Mouse (Mus musculus) myocyte (in vitro differentiated cells): Measurements from ENCODE around the gene Spo11.

ENCODE experiments used
- CEBPB ChIP-seq: IDR thresholded peaks from 2 replicates; pipeline ENCODE4 v1.6.1; 2011; ENCODE audit warnings: mild to moderate bottlenecking, moderate library complexity; ENCODE audit not compliant: poor library complexity, insufficient read depth, severe bottlenecking
- E2F4 ChIP-seq: IDR thresholded peaks from one replicate; pipeline ENCODE4 v1.6.1; 2011; ENCODE audit warnings: mild to moderate bottlenecking, control low read depth, moderate library complexity; ENCODE audit not compliant: insufficient read depth
- MAX ChIP-seq: IDR thresholded peaks from one replicate; pipeline ENCODE4 v1.6.1; 2011; ENCODE audit warnings: low read depth, mild to moderate bottlenecking, control low read depth
- MYOD1 ChIP-seq, 3 experiments: IDR thresholded peaks; one replicate each; pipeline ENCODE4 v1.6.1; 2011; ENCODE audit warnings: control low read depth in 2 of 3, low read depth in 2 of 3, mild to moderate bottlenecking in 2 of 3, moderate library complexity in 1 of 3; ENCODE audit not compliant: insufficient read length in 2 of 3, control insufficient read depth in 1 of 3
- MYOG ChIP-seq, 3 experiments: IDR thresholded peaks; one replicate each; pipeline ENCODE4 v1.6.1; 2011; ENCODE audit warnings: control low read depth in 2 of 3, low read depth in 2 of 3, mild to moderate bottlenecking in 2 of 3; ENCODE audit not compliant: insufficient read length in 2 of 3, control insufficient read depth in 1 of 3, insufficient read depth in 1 of 3
- POLR2A ChIP-seq: IDR thresholded peaks from one replicate; pipeline ENCODE4 v1.6.1; 2011; ENCODE audit warnings: low read depth, mild to moderate bottlenecking, control low read depth, moderate library complexity; ENCODE audit not compliant: insufficient read length
- POLR2AphosphoS2 ChIP-seq: IDR thresholded peaks from one replicate; pipeline ENCODE4 v1.6.1; 2011; ENCODE audit warnings: low read depth, control low read depth; ENCODE audit not compliant: insufficient read length
- TCF12 ChIP-seq: IDR thresholded peaks from one replicate; pipeline ENCODE4 v1.6.1; 2011; ENCODE audit warnings: mild to moderate bottlenecking, control low read depth; ENCODE audit not compliant: poor library complexity, insufficient read depth, severe bottlenecking
- USF1 ChIP-seq: IDR thresholded peaks from one replicate; pipeline ENCODE4 v1.6.1; 2011; ENCODE audit warnings: low read depth, mild to moderate bottlenecking, control low read depth, moderate library complexity

- TF ChIP-seq TCF12 (no peak), MYOD1 (IDR thresholded peaks at IDR 0.05; ENCODE audit: control insufficient read depth in 1 of 3, insufficient read length in 2 of 3, low read depth in 2 of 3) (no peak), POLR2A (no peak), MYOG (IDR thresholded peaks at IDR 0.05; ENCODE audit: control insufficient read depth in 1 of 3, insufficient read depth in 1 of 3, insufficient read length in 2 of 3, low read depth in 2 of 3) (no peak), E2F4 (no peak), USF1 (no peak), POLR2AphosphoS2 (no peak), MAX (no peak), CEBPB (no peak)
Measured at GRCm38 (mm10) chr2:173036611-173037010, 59.1 kb downstream of the Spo11 start.
